Mouse (Mus musculus): ENCODE measurements at regions not wholly inside any gene's neighbourhood (a gene's known extent, or its start where the extent isn't known, plus 50 kb on each side); places are given as distances from the start of the nearest gene placed in this dataset.

- DNase-seq (ENCODE audit: low spot score), result no peak
These were observed 103.1 kb upstream of the Slc22a12 start for GRCm38 (mm10) chr19:6645912-6646311.

DNA sequence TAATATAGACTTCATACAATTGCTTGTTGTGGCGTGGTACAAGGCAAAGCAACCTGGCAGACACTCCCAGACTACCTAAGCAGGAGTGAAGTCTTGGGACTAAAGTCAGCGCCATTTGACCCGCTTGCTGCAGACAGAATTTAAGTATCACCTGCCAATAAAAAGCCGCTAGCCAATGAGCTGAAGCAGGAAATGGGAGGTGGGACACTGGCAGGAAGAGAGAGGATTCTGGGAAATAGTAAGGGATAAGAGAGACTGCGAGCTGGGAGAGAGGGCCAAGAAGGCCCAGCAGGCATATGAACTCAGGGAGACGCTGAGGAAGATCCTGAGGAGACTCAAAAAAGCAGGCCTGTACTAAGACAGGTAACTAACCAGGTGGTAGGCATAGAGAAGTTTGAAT is 102.0 kb upstream of the Slc22a12 start:
- DNase-seq (ENCODE audit: low spot score), result no peak

- no peak for DNase-seq (ENCODE audit: low spot score)
These were observed 96.8 kb upstream of the Slc22a12 start for GRCm38 (mm10) chr19:6639681-6640080.

DNA sequence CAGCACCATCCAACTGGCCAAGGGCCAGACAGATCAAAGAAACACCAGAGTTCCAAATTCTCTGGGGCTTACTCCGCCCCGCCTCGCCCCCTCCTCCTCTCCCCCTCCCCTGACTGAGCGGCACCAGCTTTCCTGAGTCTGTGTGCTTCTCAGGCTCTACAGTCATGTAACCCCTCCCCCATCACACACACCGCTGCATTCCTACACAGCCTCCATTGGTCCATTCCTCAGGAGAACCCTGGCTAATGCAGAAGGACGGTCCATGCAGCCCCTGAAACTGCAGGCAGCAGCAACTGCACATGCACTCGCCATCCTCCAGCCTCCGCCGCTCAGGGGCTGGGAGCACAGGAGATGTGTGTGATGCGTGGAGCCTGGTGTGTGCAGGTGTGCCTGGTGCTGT is 90.6 kb upstream of the Slc22a12 start:
- no peak for DNase-seq (ENCODE audit: low spot score)

DNA sequence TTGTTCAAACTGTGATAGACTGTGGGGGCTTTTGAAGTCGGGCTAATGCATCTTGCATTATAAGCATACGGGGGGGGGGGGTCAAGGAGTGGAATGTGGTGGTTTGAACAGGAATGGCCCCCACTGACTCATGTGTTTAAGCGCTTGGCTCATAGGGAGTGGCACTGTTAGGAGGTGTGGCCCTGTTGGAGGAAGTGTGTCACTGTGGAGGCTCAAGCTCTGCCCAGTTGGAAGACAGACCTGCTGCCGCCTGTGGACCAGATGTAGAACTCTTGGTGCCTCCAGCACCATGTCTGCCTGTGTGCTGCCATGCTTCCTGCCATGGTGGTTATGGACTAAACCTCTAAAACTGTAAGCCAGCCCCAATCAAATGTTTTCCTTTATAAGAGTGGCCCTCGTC is 89.0 kb upstream of the Slc22a12 start:
- no peak for DNase-seq (ENCODE audit: low spot score)

DNA sequence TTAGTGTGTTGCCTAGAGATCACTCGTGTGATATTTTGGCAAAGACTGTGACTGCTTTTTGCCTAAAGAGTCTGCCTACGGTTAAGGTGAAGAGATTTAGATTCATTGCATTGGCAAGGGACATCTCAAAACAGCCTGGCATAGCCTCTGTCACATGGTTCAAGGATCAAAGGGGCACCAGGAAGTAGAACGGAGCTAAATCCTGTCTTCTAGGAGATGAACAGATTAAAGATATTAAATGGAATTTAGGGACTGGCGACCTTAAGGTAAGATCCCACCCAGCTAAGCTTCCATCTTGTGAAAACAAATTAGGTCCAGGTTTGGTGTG is 87.7 kb upstream of the Slc22a12 start:
- DNase-seq (ENCODE audit: low spot score), result no peak

- DNase-seq (ENCODE audit: low spot score), result no peak
These were observed 87.2 kb upstream of the Slc22a12 start for GRCm38 (mm10) chr19:6629911-6630612.

DNA sequence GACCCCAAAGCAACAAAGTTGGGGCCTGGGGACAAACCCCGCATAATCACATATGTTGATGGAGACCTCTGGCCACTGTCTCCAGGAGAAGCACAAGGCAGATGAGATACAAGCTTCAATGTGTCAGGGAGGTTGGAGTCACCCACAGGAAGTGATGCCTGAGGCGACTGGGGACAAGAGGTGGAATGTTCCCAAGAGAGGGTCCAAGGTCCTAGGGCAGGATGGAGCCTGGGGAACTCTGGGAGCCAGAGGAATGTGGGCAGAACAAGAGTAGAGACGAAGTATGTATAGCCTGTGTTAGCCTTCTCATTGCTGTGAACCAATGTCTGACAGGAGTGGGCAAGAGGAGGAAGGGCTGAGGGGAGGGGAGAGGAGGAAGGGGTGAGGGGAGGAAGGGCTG is 82.7 kb upstream of the Slc22a12 start:
- no peak for DNase-seq (ENCODE audit: low spot score)

GRCm38 (mm10) chr19:6621023-6621422 is 78.2 kb upstream of the Slc22a12 start:
- no peak for DNase-seq (ENCODE audit: low spot score)

DNA sequence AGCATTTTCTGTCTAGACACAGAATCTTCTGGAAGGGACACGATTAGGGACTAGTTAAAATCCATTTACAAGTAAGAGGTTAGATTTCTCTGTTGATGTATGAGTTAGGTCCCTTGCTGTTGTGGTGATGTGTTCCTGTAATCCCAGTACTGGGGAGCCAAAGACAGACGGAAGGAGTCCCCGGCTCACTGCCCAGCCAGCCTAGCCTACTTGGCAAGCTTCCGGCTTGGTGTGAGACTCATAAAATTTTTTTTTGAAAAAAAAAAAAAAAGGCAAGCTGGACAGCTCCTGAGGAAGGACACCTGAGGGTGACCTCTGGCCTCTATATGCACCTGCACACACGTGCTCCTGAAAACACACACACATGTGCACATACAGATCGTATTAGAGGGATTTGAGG is 76.7 kb upstream of the Slc22a12 start:
- DNase-seq (ENCODE audit: low spot score), result no peak

GRCm38 (mm10) chr19:6616659-6617058 is 73.8 kb upstream of the Slc22a12 start:
- DNase-seq (ENCODE audit: low spot score), result no peak

- no peak for DNase-seq (ENCODE audit: low spot score)
These were observed 69.6 kb upstream of the Slc22a12 start for GRCm38 (mm10) chr19:6612441-6612840.

DNA sequence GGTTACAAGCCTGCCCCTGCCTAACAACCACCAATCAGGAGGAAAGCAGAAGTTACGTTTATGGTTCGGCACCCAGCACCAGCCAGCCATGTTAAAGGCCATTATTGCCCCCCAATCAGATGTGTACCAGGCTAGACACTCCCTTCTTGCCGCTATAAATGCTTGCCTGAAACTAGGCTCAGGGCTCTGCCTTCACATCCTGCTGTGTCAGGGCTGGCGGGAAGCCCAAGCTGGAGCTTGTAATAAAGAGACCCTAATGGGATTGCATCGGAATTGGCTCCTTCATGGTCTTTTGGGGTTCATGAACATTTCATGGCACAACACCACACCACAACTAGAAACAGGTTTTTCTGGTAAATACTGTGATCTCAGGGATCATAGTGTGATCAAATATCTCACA is 69.1 kb upstream of the Slc22a12 start:
- DNase-seq (ENCODE audit: low spot score), result no peak

DNA sequence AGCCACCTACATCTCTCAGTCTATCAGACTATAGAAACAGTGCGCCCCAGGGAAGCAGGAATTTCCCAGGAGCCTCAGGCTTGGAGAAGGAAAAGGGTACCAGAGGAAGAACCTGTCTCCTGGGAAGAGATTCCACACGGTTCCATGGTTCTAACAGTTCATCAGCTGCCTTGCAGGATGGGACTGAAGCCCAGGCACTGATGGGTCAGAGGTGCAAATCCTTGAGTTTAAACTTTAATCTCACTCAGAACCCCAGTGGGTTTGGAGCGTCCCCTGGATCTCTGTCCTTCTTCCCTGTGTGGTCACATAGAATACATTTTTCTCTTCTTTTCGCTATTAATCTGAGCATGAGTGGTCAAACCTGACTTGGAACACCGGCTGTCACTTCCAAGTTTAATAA is 67.9 kb upstream of the Slc22a12 start:
- no peak for DNase-seq (ENCODE audit: low spot score)

- DNase-seq (ENCODE audit: low spot score), result no peak
These were observed 67.2 kb upstream of the Slc22a12 start for GRCm38 (mm10) chr19:6610051-6610450.

DNA sequence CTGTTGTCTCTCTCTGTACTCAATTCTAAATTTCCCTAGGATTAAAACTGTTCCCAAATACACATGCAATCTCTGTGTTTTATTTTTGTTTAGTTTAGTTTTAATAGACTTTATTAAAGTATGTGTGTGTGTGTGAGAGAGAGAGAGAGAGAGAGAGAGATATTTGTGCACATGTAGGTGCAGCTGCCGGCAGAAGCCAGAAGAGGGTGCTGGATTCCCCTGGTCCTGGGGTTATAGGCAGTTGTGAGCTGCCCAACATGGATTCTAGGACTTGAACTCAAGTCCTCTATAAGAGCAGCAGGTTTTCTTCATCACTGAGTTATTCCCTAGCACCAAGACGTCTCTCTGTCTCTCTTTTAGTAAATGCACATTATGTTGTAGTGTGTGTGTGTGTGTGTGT is 64.7 kb upstream of the Slc22a12 start:
- DNase-seq (ENCODE audit: low spot score), result no peak

GRCm38 (mm10) chr19:6606667-6607066 is 63.8 kb upstream of the Slc22a12 start:
- no peak for DNase-seq (ENCODE audit: low spot score)

DNA sequence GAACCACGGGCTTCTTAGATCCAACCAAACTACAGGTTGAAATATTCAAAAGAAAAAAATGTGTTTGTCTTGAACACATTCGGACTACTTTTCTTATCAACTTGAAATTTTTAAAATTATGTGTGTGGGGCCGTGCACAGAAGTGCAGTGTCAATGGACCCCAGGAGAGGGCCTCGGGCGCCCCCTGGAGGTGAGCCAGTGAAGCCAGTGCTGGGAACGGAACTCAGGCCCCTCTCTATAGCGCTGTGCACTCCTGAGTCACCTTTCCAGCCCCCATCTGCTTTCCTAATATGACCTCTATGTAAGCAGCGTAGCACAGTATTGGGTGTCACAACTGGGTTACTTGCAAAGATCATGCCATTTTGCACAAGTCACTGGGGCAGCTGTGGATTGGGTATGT is 61.9 kb upstream of the Slc22a12 start:
- DNase-seq (ENCODE audit: low spot score), result no peak

DNA sequence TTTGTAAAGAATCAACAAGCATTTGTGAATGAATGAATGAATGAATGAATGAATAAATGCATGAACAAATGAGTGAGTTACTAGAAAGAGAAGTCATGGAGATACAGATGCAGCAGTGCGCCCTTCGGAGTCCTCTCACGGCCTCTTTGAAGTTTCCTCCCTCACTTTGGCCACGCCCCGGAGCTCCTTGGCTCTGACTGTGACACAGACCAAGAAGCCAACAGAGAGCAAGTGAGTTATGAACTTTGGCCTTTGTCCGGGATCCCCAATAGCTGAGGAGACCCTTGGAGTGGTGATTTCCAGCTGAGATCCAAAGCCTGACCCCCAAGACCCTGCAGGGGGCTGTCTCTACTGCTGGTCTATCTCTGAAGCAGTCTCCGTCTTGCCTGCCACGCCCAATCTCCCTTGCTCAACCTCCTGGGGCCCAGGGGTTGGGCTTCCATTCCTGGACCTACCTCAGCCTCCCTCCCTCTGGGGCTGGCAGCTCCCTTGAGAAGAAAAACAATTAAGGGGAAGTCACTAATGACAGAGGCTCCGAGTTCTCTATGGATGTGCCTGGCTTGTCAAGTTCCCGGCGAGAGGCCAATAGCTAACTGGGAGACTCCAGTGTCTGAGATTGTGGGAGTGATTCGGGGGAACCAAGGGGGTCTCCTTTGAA is 58.2 kb upstream of the Slc22a12 start:
- DNase-seq (ENCODE audit: low spot score), result no peak

GRCm38 (mm10) chr19:6599281-6599680 is 56.4 kb upstream of the Slc22a12 start:
- no peak for DNase-seq (ENCODE audit: low spot score)

GRCm38 (mm10) chr19:6598186-6598585 is 55.4 kb upstream of the Slc22a12 start:
- DNase-seq (ENCODE audit: low spot score), result no peak

- DNase-seq (ENCODE audit: low spot score), result no peak
These were observed 53.0 kb upstream of the Slc22a12 start for GRCm38 (mm10) chr19:6595801-6596200.
